Mouse (Mus musculus) MN1 (cell line): ENCODE results near the gene Snx9.
A peak's percentile ranks its signal among the peaks of the same experiment; 100 is the strongest.

Experiments
- DNase-seq: peaks from one replicate; pipeline ENCODE4 v3.0.0-alpha.2; 2016; ENCODE audit warnings: low spot score

Snx9 gene

DNA sequence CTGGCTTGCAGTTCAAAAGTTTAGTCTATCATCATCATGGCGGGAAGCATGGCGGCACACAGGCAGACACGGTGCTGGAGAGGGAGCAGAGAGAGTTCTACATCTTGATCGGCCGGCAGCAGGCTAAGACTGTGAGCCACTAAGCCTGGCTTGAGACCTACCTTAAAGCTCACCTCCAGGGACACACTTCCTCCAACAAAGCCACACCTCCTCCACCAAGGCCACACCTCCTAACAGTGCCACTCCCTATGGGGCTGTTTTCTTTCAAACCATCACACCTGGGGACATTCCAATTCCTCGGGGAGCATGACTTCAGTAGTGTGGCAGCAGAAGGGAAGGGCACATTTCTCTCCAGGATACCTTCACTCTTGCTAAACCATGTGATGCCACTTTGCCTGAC, 127.4 kb downstream of the Snx9 start:
- no peak for DNase-seq

- no peak for DNase-seq
Measured at GRCm38 (mm10) chr17:5969246-5969645, 128.1 kb downstream of the Snx9 start.

DNA sequence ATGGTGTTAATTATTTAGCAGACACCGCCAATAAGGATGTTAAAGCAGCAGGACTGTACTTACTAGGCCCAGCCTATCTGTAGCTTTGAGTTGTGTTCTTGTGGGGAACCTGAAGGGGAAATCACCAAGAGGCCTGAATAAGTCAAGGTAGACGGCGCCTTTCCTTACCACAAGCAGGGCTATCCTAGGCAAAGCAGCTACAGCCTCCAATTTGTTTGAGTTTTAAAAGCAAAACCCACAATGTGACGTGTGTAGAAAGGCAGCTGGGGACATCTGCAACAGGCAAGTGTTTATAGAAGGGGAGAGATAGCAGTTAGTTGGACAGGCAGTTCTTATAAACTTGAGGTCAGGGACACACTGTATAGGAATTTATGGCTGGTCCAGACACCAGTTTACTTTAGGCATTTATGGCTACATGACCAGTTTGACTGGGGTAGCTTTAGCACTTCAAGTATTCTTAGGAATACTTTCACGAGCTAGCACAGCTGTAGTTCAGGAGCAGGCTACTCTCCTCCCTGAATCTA, 129.2 kb downstream of the Snx9 start:
- no peak for DNase-seq

DNA sequence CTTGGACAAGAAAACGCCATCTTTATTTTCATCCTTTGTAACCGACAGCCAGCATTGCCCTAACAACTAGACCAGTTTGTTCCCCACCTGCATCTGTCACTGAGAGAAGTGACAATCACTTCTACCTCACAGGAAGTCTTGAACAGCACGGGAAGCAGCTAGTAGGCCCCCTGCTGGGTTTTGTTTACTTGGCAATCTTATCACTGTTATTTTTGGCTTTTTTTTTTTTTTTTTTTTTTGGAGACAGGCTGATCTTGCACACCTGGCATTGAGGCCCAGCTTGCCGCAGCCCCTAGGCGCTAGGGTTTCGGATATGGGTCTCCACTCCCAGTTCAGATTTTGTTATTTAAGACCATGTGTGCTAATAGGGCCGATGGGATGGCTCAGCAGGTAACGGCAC, 132.4 kb downstream of the Snx9 start:
- DNase-seq: no peak

DNA sequence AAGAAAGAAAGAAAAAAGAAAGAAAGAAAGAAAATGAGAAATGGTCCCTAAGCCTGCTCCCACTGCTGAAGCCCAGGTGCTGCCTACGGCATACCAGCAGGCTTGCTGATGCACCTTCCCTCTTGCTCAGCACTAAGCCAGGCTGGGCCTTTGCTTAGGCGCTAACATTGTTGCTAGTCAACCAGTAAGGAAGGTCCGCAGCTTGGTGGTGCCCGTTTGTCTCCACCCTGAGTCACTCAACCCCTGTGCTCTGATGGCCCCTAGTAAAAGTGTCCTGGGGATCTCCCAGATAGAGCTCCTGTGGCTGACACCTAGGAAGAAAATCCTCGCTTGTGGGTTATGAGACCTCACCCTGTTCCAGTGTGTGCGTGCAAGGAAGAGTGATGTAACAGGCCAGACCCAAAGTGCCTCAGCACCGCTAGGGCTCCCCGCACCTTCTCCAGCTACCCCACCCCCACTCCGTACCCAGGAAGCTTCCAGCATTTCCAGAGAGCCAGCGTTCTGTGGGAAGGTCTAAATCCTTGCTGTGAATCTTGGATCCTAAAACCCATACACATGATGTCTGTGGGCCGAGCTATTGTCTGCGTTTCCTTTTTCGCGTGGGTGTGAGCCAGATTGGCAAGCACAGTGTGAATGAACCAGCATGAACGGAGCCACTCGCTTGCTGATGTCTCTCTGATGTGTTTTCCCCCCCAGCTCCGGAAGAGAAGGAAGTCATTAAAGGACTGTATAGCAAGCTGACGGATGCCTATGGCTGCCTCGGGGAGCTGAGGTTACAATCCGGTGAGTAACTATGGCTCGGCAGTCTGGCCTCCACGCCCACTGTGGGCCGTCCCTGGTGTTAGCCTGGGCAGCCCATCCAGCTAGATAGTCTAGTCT, 134.2 kb downstream of the Snx9 start:
- DNase-seq: peak; percentile 81

GRCm38 (mm10) chr17:5976221-5977055, 135.3 kb downstream of the Snx9 start:
- peak; percentile 35 for DNase-seq

GRCm38 (mm10) chr17:5977056-5977920, 136.2 kb downstream of the Snx9 start:
- peak; percentile 60 for DNase-seq

DNA sequence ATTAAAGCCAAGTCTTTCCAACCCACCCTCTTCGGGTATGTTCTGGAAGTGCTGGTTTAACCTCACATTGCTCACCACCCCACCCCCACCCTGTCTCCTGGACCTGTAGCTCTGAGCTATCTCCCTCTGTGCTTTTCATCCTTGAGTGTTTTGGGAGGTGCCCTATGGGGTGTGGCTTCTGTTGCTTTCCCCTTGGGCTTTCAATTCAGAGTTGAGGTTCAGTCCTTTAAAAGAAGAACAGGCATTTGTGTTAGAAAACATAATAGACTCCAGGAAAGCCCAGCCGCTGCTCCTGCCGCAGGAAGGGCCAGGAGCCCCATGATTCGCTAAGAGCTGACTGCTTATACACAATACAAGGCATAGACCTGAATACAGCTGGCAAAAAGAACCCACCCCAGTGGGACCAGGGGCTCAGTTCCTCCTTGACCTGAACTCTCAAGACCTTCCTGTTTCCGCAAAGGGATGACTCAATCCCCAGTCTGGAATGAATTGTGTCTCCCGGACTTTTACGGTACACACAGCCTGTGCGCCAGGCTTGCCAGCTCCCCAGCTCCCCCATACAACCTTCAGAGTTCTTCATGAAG, 136.9 kb downstream of the Snx9 start:
- no peak for DNase-seq

DNA sequence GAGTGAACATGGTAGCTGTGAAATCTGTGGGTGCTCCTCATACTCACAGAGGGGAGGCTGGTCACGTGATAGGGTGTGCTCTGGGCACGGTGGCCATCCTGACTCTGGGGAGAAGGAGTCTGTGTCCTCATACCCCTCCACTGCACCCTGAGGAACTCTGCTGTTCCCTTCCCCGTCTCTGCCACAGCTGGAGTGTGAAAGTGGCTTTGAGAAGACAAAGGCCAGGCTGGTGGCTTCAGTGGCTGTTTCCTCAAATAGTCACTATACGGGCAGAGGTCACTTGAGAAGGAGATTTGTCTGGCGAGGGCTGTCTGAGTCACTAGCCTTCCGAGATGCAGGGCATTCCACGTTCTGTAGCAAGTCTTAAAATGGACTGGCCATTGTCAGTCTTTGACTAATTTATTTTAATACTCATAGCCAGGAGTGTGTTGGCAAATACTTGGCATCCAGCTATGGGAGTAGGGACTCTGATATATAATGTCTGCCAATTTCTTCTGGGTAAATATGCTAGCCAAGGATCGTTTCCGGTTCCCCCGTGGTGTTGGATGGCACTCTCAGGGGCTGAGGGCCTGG, 137.5 kb downstream of the Snx9 start:
- no peak for DNase-seq

DNA sequence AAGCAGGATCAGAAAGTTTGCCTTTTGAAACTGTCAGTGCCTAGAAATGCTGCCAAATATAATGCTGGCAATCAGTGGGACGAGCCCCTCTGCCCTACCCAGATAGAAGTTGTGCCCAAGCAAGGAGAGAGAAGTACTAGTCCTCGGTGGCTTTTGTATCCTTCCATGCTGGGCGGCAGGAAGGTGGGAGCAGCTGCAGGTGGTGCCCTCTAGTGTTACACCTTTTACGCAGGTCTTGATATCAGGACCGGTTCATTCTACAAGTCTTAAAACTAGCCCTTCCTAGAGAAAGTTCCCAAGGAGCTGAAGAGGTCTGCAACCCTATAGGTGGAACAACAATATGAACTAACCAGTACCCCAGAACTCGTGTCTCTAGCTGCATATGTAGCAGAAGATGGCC, 139.7 kb downstream of the Snx9 start:
- DNase-seq: no peak
